Mouse (Mus musculus) adipocyte (in vitro differentiated cells): ENCODE measurements at regions not wholly inside any gene's neighbourhood (a gene's known extent, or its start where the extent isn't known, plus 50 kb on each side); places are given as distances from the start of the nearest gene placed in this dataset.
A peak's percentile ranks its signal among the peaks of the same experiment; 100 is the strongest.

Experiments
- DNase-seq: peaks from one replicate; pipeline ENCODE4 v3.0.0-alpha.2; 2016; ENCODE audit warnings: low spot score

DNA sequence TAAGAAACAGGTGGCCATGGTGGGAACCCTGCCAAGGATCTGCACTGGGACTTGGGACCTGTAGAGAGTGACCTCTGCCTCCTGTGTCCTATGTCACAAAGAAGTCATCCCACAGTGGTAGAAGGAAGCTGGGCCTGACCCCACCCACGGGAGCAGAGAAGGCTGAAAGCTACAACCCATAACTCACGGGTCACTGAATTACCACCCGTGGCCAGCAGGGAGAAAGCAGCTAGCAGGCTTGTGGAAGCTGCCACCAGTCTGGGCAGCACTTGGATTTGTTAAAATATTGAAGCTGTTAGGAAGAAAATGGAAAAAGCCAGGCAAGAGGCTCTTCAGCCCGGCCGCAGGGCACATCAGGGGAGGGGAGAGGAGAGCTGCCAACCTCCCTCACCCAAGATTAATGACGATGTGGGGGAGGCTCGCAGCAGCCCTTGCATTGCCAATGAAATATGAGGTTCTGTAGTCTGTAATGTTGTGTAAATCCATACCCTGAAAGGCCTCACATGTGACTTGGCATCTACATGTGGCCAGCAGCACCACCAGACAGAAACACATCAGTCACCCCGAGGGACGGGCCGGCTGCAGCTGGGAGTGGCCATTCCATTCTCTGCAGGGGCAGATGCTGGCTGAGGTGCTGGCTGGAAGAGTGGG is 94.5 kb downstream of the Olfm1 start:
- DNase-seq = peak; percentile 7

GRCm38 (mm10) chr2:28289339-28289738 is 96.5 kb downstream of the Olfm1 start:
- DNase-seq = no peak

- DNase-seq = no peak
Measured at GRCm38 (mm10) chr2:28289860-28290471, 97.2 kb downstream of the Olfm1 start.

- DNase-seq = no peak
Measured at GRCm38 (mm10) chr2:28294509-28294908, 101.7 kb downstream of the Olfm1 start.

- no peak for DNase-seq
Measured at GRCm38 (mm10) chr2:28296183-28296582, 103.4 kb downstream of the Olfm1 start.

GRCm38 (mm10) chr2:28298738-28299137 is 105.9 kb downstream of the Olfm1 start:
- no peak for DNase-seq

DNA sequence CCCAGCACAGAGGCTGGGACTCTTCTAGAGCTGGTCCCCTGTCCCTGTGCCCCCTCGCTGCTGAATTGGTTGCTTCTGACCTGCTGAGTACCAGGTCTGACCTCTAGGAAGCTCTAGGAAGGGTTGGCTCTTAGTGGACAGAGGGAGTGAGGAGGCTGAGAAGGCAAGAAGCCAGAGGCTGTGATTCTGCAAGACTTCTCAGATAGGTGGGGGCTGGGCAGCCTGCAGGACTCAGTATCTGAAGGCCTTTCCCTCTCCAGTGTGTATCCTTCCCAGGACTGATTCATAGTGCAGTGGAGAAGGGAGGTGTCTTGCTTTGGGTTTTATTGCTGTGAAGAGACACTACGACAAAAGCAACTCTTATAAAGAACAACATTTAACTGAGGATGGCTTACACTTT is 106.6 kb downstream of the Olfm1 start:
- DNase-seq = no peak

DNA sequence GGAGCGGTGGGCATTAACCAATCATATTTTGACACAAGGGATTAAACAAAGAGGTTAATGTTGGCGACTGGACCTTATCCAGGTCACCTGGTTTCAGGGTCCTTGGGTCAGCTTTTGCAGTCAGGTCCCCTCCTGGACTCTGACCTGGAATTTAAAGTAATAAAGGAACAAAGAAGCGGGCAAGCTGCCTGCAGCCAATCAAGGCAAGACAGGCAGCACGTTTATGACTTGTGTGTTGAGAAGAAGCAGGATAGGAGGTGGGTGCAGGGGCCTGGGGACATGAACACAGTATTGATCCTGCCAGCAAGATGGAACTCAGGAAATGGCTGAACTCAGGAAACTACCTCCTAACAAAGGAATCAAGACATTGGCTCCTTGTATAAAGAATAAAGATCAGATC is 108.5 kb downstream of the Olfm1 start:
- no peak for DNase-seq

- no peak for DNase-seq
Measured at GRCm38 (mm10) chr2:28303936-28304335, 111.1 kb downstream of the Olfm1 start.

DNA sequence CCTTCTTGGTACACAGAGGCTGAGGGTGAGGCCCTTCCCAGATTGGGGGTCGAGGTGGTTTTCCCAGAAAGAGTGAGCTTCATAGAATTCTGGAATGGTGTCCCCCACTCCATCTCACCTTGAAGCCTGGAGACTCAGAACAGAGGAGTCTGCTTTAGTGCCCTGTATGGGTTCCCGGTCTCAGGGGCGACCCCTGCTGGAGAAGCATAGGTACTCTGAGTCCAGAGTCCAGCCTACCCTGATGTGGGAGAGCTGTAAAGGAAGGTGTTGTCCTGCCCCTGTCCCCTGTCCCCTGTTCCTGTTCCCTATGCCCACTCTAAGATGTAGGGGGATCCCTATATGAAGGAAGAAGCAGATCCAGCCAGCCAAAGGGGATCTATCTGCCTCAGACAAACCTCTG is 111.9 kb downstream of the Olfm1 start:
- peak; percentile 42 for DNase-seq

DNA sequence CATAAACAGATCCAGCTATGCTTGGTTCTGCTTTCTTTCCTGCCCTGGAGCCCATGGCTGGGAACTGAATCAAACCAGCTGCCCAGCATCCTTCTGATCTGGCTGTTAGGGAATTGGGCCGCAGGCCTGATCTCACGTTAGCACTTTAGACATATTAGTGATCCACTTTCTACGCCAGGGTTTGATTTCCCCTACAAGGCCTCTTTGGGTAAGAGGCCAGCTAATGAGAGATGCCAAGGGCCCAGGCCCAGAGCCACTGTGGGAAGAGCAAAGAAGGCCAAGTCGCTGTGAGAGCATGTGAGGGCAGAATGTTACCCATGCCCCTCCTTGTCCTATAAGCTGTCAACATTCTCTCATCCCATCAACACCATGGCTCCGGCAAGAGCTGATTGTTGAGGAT is 116.3 kb downstream of the Olfm1 start:
- DNase-seq = peak; percentile 13

- no peak for DNase-seq
Measured at GRCm38 (mm10) chr2:28312212-28312611, 119.4 kb downstream of the Olfm1 start.

GRCm38 (mm10) chr2:28325502-28325901 is 121.1 kb upstream of the Ppp1r26 start:
- DNase-seq = no peak

- DNase-seq = no peak
Measured at GRCm38 (mm10) chr2:28326056-28326455, 120.5 kb upstream of the Ppp1r26 start.

DNA sequence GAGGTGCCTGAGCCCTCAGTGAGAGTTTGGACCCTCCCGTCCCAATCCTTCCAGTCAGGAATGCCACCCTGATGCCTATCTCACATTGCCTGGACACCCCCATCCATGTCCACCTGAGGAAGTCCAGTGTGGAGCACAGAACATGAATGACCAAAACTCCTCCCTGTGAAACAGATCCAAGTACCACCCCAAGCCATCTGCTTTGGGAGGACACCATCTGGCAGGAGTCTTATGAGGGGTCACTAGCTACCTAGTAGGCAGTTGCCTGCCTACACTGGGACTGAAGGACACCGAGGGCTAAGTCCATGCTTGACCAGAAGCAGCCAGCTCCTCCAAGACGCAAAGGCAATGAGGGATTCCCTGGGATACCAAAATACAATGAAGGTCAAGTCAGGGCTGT is 119.9 kb upstream of the Ppp1r26 start:
- no peak for DNase-seq

- DNase-seq = no peak
Measured at GRCm38 (mm10) chr2:28329130-28329529, 117.5 kb upstream of the Ppp1r26 start.

GRCm38 (mm10) chr2:28335141-28335789 is 111.3 kb upstream of the Ppp1r26 start:
- DNase-seq = no peak

- DNase-seq = no peak
Measured at GRCm38 (mm10) chr2:28335810-28336209, 110.8 kb upstream of the Ppp1r26 start.

DNA sequence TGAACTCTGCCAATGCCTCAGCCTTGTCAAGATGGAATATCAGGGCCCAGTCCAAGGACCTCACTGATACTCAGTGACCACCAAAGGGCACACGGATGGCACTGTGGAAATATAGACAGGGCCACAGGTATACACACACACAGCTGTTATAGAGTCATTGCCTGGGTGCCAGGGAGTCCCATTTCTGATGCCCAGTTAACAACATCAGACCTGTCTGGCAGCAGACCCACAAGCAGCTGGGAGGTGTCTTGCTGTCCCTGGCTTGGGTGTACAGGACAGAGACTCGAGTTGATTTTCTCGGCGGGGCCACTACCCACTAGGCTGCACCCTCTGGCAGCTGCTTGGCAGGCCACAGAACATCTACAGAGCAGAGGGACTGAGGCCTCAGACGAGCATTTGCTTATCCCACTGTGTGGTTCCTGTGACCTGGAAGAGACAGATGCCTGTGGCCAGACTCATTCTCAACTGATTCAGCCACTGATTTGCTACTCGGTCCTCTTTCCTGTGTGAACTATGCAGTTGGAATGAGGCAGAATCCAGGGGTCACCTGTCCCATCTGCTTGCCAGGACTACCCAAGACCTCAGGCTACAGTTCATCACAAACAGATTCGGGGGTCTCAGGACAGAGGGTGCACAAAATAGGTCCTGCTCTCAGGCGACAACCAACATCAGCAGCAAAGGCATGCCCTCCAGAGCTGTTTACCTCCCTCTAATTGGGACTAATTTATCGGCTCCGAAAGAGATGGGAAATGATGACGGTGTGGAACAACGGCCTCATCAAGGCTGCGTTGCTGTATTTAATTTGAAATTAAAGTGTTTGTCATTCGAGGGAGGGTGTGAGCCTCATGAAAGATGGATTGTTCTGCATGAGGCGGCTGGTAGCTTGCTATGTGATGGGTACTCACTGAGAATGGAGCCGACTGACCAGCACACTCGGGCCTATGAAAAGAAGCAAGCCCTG is 110.0 kb upstream of the Ppp1r26 start:
- DNase-seq = no peak

DNA sequence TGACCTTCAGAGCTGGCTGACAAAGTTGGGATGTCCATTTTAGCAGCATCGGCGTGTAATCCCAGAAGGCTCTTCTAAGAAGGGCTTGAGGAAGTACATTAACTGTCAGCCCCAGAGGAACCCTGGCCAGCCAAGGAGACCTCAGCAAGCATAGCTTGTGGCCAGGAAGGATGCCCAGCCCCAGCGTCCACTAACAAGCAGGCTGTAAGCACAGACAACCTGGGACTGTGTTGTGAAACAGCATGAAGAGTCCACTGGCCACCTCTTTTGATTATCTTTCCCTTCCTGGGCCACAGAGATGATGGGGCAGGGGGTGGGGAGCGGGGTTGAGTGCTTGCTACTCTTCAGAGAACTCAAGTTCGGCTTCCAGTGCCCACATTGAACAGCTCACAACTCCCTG is 109.0 kb upstream of the Ppp1r26 start:
- DNase-seq = no peak

GRCm38 (mm10) chr2:28341304-28341703 is 105.3 kb upstream of the Ppp1r26 start:
- no peak for DNase-seq

DNA sequence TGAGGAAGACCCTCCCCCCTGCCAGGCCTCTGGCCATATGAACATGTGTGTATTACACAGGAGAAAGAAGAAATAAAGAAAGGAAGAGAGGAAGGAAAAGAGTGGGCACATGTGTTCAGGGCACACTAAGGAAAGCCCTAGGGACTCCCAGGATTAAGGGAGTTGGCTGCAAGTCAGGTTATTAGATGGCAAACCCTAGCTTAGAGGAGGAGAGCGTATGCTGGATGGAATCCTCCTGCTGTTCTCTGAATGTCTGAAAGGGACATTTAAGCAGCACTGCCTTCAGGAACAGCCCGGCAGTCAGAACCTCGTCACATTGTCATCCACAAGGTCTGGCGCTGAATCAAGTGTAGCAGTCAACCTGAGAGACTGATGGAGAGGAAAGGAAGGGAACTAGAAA is 98.1 kb upstream of the Ppp1r26 start:
- DNase-seq = no peak
